Mouse (Mus musculus): ENCODE results near the gene Zfp661. TPM values are rescaled to one million over a fixed set of nuclear protein-coding genes. Genes with fewer than 3 reads are reported as not detected.
"Not testable (repeated sequence)": the region's sequence is repeated elsewhere in the genome, so short reads cannot be mapped to it uniquely, and the experiment has no call there.

Gene Zfp661
- polyA plus RNA-seq, 1 experiment, result 3.2 TPM

DNA sequence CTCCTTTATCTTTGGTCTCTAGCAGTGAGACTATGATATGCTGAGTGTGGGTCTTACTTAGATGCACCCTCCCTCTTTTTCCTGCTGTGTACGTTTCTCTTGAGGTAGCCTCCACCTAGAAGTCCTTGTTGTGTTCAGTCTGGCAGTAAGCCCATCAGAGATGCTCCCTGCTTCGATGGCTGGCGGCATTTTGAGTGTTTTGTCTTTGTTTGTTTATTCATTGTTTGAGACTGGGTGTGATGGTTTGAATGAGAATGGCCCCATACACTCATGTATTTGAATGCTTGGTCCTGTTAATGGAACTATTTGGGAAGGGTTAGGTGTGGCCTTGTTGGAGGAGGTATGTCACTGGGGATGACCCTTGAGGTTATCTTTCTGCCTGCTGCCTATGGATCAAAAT lies 18.3 kb upstream of the Zfp661 start:
- over 99% methylated on average over 3 of the region's 3 CpGs for WGBS
- Histone ChIP-seq H3K4me1 (replicated peaks; ENCODE audit: control insufficient read depth, insufficient read depth, low read length) (no peaks in the 10 kb centered on the region), H3K27me3 (ENCODE audit: control insufficient read depth, insufficient read depth, low read length) (no peaks in the 10 kb centered on the region), H3K36me3 (ENCODE audit: control insufficient read depth, insufficient read depth, low read length) (peaks cover 30% of the 10 kb centered on the region), H3K27ac (ENCODE audit: control insufficient read depth, insufficient read depth, low read length) (no peak overlapping the region), H3K4me3 (ENCODE audit: control insufficient read depth, insufficient read depth, low read length) (no peak overlapping the region)
- TF ChIP-seq CTCF (IDR thresholded peaks at IDR 0.05; ENCODE audit: borderline replicate concordance, control insufficient read depth, extremely low read depth, insufficient read depth, low read length, poor library complexity) (no peak), POLR2A (IDR thresholded peaks at IDR 0.05; ENCODE audit: control insufficient read depth, extremely low read depth, insufficient read depth, low read length, poor library complexity) (no peak)
- DNase-seq, result no peak

- DNase-seq; H3K27me3 ChIP-seq (ENCODE audit: control insufficient read depth, insufficient read depth, low read length); H3K4me3 ChIP-seq (ENCODE audit: control insufficient read depth, insufficient read depth, low read length); H3K4me1 ChIP-seq (replicated peaks; ENCODE audit: control insufficient read depth, insufficient read depth, low read length); H3K27ac ChIP-seq (ENCODE audit: control insufficient read depth, insufficient read depth, low read length): not testable (repeated sequence)
- peaks cover 36% of the 10 kb centered on the region for H3K36me3 ChIP-seq (ENCODE audit: control insufficient read depth, insufficient read depth, low read length)
- 97% methylated on average over 6 of the region's 8 CpGs for WGBS
These were observed 16.5 kb upstream of the Zfp661 start for GRCm38 (mm10) chr2:127603383-127603782.

DNA sequence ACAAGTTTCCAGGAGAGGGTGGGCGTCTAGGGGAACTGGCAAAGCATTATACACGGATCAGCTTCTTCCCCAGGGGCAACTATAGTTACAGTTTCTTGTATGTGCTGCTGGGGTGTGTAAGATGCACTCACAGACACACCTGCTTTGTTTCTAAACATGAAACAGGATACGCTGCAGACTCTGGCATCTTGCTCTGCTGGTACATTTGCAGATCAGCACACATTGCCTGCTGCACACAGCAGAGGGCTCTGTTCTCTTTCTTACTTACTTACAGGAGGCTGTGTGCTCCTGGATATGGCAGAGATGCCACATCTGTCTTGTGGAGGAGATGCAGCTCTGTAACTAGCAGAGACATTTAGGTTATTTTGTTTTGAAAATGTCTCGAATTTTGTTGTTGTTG lies 3.9 kb upstream of the Zfp661 start:
- WGBS, result 45% methylated on average over 4 of the region's 4 CpGs
- Histone ChIP-seq H3K4me1 (replicated peaks; ENCODE audit: control insufficient read depth, insufficient read depth, low read length) (peaks cover 18% of the 10 kb centered on the region), H3K27me3 (ENCODE audit: control insufficient read depth, insufficient read depth, low read length) (no peaks in the 10 kb centered on the region), H3K27ac (ENCODE audit: control insufficient read depth, insufficient read depth, low read length) (peak overlapping the region; percentile 0), H3K4me3 (ENCODE audit: control insufficient read depth, insufficient read depth, low read length) (no peak overlapping the region), H3K36me3 (ENCODE audit: control insufficient read depth, insufficient read depth, low read length) (peaks cover 21% of the 10 kb centered on the region)
- DNase-seq, result peak; percentile 63
- no peak for TF ChIP-seq POLR2A (IDR thresholded peaks at IDR 0.05; ENCODE audit: control insufficient read depth, extremely low read depth, insufficient read depth, low read length, poor library complexity)
- TF ChIP-seq CTCF (IDR thresholded peaks at IDR 0.05; ENCODE audit: borderline replicate concordance, control insufficient read depth, extremely low read depth, insufficient read depth, low read length, poor library complexity), result no peak

DNA sequence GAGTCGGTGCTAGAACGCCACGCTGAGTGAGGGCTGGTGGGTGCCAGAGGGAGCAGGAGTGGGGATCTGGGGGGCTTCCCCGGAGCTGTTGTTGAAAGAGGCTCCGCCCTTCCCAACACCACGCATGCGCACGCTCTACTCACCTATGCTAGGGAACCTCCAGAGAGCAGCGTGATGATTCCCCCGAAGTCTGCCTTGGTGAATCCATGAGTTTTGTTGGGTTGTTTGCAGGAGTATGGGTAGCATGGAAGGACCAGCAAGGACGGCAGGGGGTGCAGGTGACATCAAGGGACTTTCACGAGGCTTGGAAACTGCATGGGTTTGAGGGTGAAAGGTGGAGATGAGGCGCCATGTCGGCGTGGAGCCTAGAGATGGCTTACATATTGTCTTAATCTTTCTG lies 3.3 kb upstream of the Zfp661 start:
- H3K27me3 ChIP-seq (ENCODE audit: control insufficient read depth, insufficient read depth, low read length), result no peaks in the 10 kb centered on the region
- peaks cover 15% of the 10 kb centered on the region for H3K36me3 ChIP-seq (ENCODE audit: control insufficient read depth, insufficient read depth, low read length)
- DNase-seq, result peak; percentile 60
- peaks cover 18% of the 10 kb centered on the region for H3K4me1 ChIP-seq (replicated peaks; ENCODE audit: control insufficient read depth, insufficient read depth, low read length)
- peak overlapping the region; percentile 63 for H3K4me3 ChIP-seq (ENCODE audit: control insufficient read depth, insufficient read depth, low read length)
- TF ChIP-seq POLR2A (IDR thresholded peaks at IDR 0.05; ENCODE audit: control insufficient read depth, extremely low read depth, insufficient read depth, low read length, poor library complexity), result no peak
- 63% methylated on average over 15 of the region's 15 CpGs for WGBS
- peak overlapping the region; percentile 88 for H3K27ac ChIP-seq (ENCODE audit: control insufficient read depth, insufficient read depth, low read length)

DNA sequence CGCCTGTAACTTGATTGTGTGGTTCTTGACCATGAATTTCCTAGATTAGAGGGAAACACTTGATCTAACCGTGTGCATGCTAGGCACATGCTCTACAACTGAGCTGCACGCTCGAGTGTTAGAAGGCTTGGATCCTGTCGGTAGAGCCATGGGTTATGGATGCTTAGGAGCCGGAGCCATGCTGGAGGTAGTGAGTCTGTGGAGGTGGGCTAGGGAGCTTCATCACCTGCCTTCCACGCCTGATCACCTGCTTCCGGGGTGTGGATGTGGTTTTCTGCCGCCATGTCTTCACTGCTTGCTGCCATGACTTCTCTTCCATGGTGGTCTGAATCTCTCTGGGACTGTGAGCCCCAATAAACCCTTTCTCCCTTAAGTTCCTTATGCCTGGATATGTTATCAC lies 2.0 kb upstream of the Zfp661 start:
- 96% methylated on average over 9 of the region's 9 CpGs for whole genome bisulfite sequencing
- TF ChIP-seq POLR2A (IDR thresholded peaks at IDR 0.05; ENCODE audit: control insufficient read depth, extremely low read depth, insufficient read depth, low read length, poor library complexity), result no peak
- TF ChIP-seq CTCF (IDR thresholded peaks at IDR 0.05; ENCODE audit: borderline replicate concordance, control insufficient read depth, extremely low read depth, insufficient read depth, low read length, poor library complexity), result no peak
- Histone ChIP-seq H3K36me3 (ENCODE audit: control insufficient read depth, insufficient read depth, low read length) (peaks cover 4% of the 10 kb centered on the region; the same call in 1 of the 2 replicates), H3K4me1 (replicated peaks; ENCODE audit: control insufficient read depth, insufficient read depth, low read length) (peaks cover 22% of the 10 kb centered on the region), H3K27ac (ENCODE audit: control insufficient read depth, insufficient read depth, low read length) (no peak overlapping the region), H3K4me3 (ENCODE audit: control insufficient read depth, insufficient read depth, low read length) (no peak overlapping the region), H3K27me3 (ENCODE audit: control insufficient read depth, insufficient read depth, low read length) (no peaks in the 10 kb centered on the region)
- no peak for DNase-seq

DNA sequence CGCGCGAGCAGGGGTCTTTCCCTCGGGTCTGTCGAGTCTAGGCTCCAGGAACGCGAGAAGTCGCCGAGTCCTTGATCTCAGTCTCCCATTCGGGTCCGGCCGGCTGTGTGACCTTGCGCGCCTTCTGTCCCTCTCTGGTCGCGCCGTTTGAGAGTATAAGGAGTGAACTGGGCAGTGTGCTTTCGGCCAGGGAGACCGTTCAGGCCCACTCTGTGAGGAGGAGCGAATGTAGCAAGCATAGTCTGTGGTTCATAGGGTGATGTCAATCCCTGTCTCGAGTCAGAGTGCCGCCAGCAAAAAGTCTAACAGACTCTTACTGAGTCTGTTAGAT lies 585 bp upstream of the Zfp661 start:
- WGBS, result under 1% methylated on average over 22 of the region's 22 CpGs
- Histone ChIP-seq H3K36me3 (ENCODE audit: control insufficient read depth, insufficient read depth, low read length) (0 out of 2 replicates have a peak, but pooled peaks cover 4% of the 10 kb centered on the region), H3K27ac (ENCODE audit: control insufficient read depth, insufficient read depth, low read length) (no peak overlapping the region), H3K4me1 (replicated peaks; ENCODE audit: control insufficient read depth, insufficient read depth, low read length) (peaks cover 22% of the 10 kb centered on the region), H3K27me3 (ENCODE audit: control insufficient read depth, insufficient read depth, low read length) (no peaks in the 10 kb centered on the region), H3K4me3 (ENCODE audit: control insufficient read depth, insufficient read depth, low read length) (peak overlapping the region; percentile 61)
- TF ChIP-seq POLR2A (IDR thresholded peaks at IDR 0.05; ENCODE audit: control insufficient read depth, extremely low read depth, insufficient read depth, low read length, poor library complexity), result no peak
- no peak for TF ChIP-seq CTCF (IDR thresholded peaks at IDR 0.05; ENCODE audit: borderline replicate concordance, control insufficient read depth, extremely low read depth, insufficient read depth, low read length, poor library complexity)
- no peak for DNase-seq

- 0 out of 2 replicates have a peak, but pooled peaks have one; percentile 13 for TF ChIP-seq POLR2A (IDR thresholded peaks at IDR 0.05; ENCODE audit: control insufficient read depth, extremely low read depth, insufficient read depth, low read length, poor library complexity)
- no peak for TF ChIP-seq CTCF (IDR thresholded peaks at IDR 0.05; ENCODE audit: borderline replicate concordance, control insufficient read depth, extremely low read depth, insufficient read depth, low read length, poor library complexity)
- peak; percentile 89 for DNase-seq
- Histone ChIP-seq H3K36me3 (ENCODE audit: control insufficient read depth, insufficient read depth, low read length) (no peaks in the 10 kb centered on the region), H3K4me3 (ENCODE audit: control insufficient read depth, insufficient read depth, low read length) (peak overlapping the region; percentile 49), H3K27me3 (ENCODE audit: control insufficient read depth, insufficient read depth, low read length) (no peaks in the 10 kb centered on the region), H3K27ac (ENCODE audit: control insufficient read depth, insufficient read depth, low read length) (no peak overlapping the region), H3K4me1 (replicated peaks; ENCODE audit: control insufficient read depth, insufficient read depth, low read length) (peaks cover 14% of the 10 kb centered on the region)
- under 1% methylated on average over 24 of the region's 24 CpGs for WGBS
These were observed 2.4 kb downstream of the Zfp661 start for GRCm38 (mm10) chr2:127584436-127584858.
